Mouse (Mus musculus): ENCODE measurements around the gene Baz1a. TPM values are rescaled to one million over a fixed set of nuclear protein-coding genes. Genes with fewer than 3 reads are reported as not detected.
A peak's percentile ranks its signal among the peaks of the same experiment; 100 is the strongest.

The Baz1a gene
- polyA plus RNA-seq (2015; fragmentation: Nextera tagmentation; extraction: Ambion mirVana): 32.3 and 38.0 TPM in 2 replicates

GRCm38 (mm10) chr12:55013626-55014398 is at the start of gene Baz1a:
Baz1a (minus strand) TSS chr12:55014348.
- no peak within 1 kb of the TSS for H3K4me3 ChIP-seq (replicated peaks)
- no peak within 1 kb of the TSS for H3K4me2 ChIP-seq
- H3K27me3 ChIP-seq: no peaks in the 10 kb centered on the region
- WGBS (ENCODE audit: insufficient replicate concordance): 74% methylated on average over 6 of the region's 6 CpGs
- H3K27ac ChIP-seq: no peak within 1 kb of the TSS
- H3K9ac ChIP-seq: no peak within 1 kb of the TSS
- peaks cover 4% of the 10 kb centered on the region; the same call in 1 of the 2 replicates for H3K4me1 ChIP-seq (replicated peaks)
- DNase-seq: no peak
- H3K36me3 ChIP-seq: no peaks in the 10 kb centered on the region
- no peak for ATAC-seq (ENCODE audit: low read depth)
- H3K9me3 ChIP-seq (replicated peaks): no peaks in the 10 kb centered on the region

- ATAC-seq (ENCODE audit: low read depth): no peak
- H3K9ac ChIP-seq: no peak overlapping the region
These were observed 48.0 kb upstream of the Baz1a start for GRCm38 (mm10) chr12:55062141-55062540.

GRCm38 (mm10) chr12:55061006-55061405 is 46.9 kb upstream of the Baz1a start:
- DNase-seq (no peak), ATAC-seq (ENCODE audit: low read depth) (no peak)
- Histone ChIP-seq H3K36me3 (0 out of 2 replicates have a peak, but pooled peaks cover 7% of the 10 kb centered on the region), H3K9ac (peak overlapping the region; percentile 20; the same call in 1 of the 2 replicates), H3K27me3 (no peaks in the 10 kb centered on the region), H3K27ac (peak overlapping the region; percentile 84), H3K4me3 (replicated peaks) (no peak overlapping the region), H3K4me1 (replicated peaks) (peaks cover 58% of the 10 kb centered on the region), H3K4me2 (peak overlapping the region; percentile 23), H3K9me3 (replicated peaks) (no peaks in the 10 kb centered on the region)
- 76% methylated on average over 10 of the region's 10 CpGs for WGBS (ENCODE audit: insufficient replicate concordance)

More at GRCm38 (mm10) chr12:55062141-55062540, 48.0 kb upstream of the Baz1a start:
- Histone ChIP-seq H3K4me3 (replicated peaks) (no peak overlapping the region), H3K27me3 (no peaks in the 10 kb centered on the region), H3K4me1 (replicated peaks) (peaks cover 50% of the 10 kb centered on the region), H3K27ac (peak overlapping the region; percentile 56), H3K36me3 (0 out of 2 replicates have a peak, but pooled peaks cover 4% of the 10 kb centered on the region), H3K9me3 (replicated peaks) (no peaks in the 10 kb centered on the region), H3K4me2 (no peak overlapping the region)
- 75% methylated on average over 1 of the region's 1 CpGs for WGBS (ENCODE audit: insufficient replicate concordance)
- DNase-seq: no peak

GRCm38 (mm10) chr12:55060212-55060898 is 46.2 kb upstream of the Baz1a start:
- H3K4me2 ChIP-seq: peak overlapping the region; percentile 23
- H3K27me3 ChIP-seq: no peaks in the 10 kb centered on the region
- peaks cover 58% of the 10 kb centered on the region for H3K4me1 ChIP-seq (replicated peaks)
- ATAC-seq (ENCODE audit: low read depth) (peak; percentile 84), DNase-seq (peak; percentile 48)
- peak overlapping the region; percentile 84 for H3K27ac ChIP-seq
- WGBS (ENCODE audit: insufficient replicate concordance): 22% methylated on average over 6 of the region's 6 CpGs
- no peaks in the 10 kb centered on the region for H3K9me3 ChIP-seq (replicated peaks)
- H3K4me3 ChIP-seq (replicated peaks): no peak overlapping the region
- 0 out of 2 replicates have a peak, but pooled peaks cover 7% of the 10 kb centered on the region for H3K36me3 ChIP-seq
- peak overlapping the region; percentile 20; the same call in 1 of the 2 replicates for H3K9ac ChIP-seq

- peak overlapping the region; percentile 12; the same call in 1 of the 2 replicates for H3K9ac ChIP-seq
- H3K4me2 ChIP-seq: peak overlapping the region; percentile 23; the same call in 1 of the 2 replicates
- H3K36me3 ChIP-seq: 0 out of 2 replicates have a peak, but pooled peaks cover 7% of the 10 kb centered on the region
- no peaks in the 10 kb centered on the region for H3K27me3 ChIP-seq
- WGBS (ENCODE audit: insufficient replicate concordance): 10% methylated on average over 3 of the region's 3 CpGs
- DNase-seq: peak; percentile 56
- H3K9me3 ChIP-seq (replicated peaks): no peaks in the 10 kb centered on the region
- peak overlapping the region; percentile 84 for H3K27ac ChIP-seq
- peak; percentile 78 for ATAC-seq (ENCODE audit: low read depth)
- H3K4me3 ChIP-seq (replicated peaks): no peak overlapping the region
- H3K4me1 ChIP-seq (replicated peaks): peaks cover 64% of the 10 kb centered on the region
These were observed 45.7 kb upstream of the Baz1a start for GRCm38 (mm10) chr12:55059812-55060211.

GRCm38 (mm10) chr12:55058865-55059615 is 44.9 kb upstream of the Baz1a start:
- ATAC-seq (ENCODE audit: low read depth) (no peak), DNase-seq (no peak)
- WGBS (ENCODE audit: insufficient replicate concordance): 50% methylated on average over 6 of the region's 6 CpGs

GRCm38 (mm10) chr12:55056703-55057102 is 42.6 kb upstream of the Baz1a start:
- Histone ChIP-seq H3K27ac (peak overlapping the region; percentile 24; the same call in 1 of the 2 replicates), H3K4me1 (replicated peaks) (peaks cover 85% of the 10 kb centered on the region)
- 75% methylated on average over 2 of the region's 2 CpGs for WGBS (ENCODE audit: insufficient replicate concordance)

More at GRCm38 (mm10) chr12:55058865-55059615, 44.9 kb upstream of the Baz1a start:
- Histone ChIP-seq H3K27me3 (no peaks in the 10 kb centered on the region), H3K4me3 (replicated peaks) (no peak overlapping the region), H3K36me3 (0 out of 2 replicates have a peak, but pooled peaks cover 7% of the 10 kb centered on the region), H3K9me3 (replicated peaks) (no peaks in the 10 kb centered on the region), H3K27ac (peak overlapping the region; percentile 84), H3K4me1 (replicated peaks) (peaks cover 70% of the 10 kb centered on the region), H3K4me2 (no peak overlapping the region), H3K9ac (0 out of 2 replicates have a peak overlapping the region, but pooled peaks have one; percentile 12)

GRCm38 (mm10) chr12:55054551-55055241 is 40.5 kb upstream of the Baz1a start:
- peak; percentile 11 for DNase-seq
- Histone ChIP-seq H3K36me3 (0 out of 2 replicates have a peak, but pooled peaks cover 7% of the 10 kb centered on the region), H3K4me2 (no peak overlapping the region), H3K4me1 (replicated peaks) (peaks cover 85% of the 10 kb centered on the region), H3K27ac (peak overlapping the region; percentile 79), H3K9me3 (replicated peaks) (no peaks in the 10 kb centered on the region), H3K9ac (0 out of 2 replicates have a peak overlapping the region, but pooled peaks have one; percentile 5), H3K27me3 (no peaks in the 10 kb centered on the region), H3K4me3 (replicated peaks) (no peak overlapping the region)
- 60% methylated on average over 2 of the region's 2 CpGs for WGBS (ENCODE audit: insufficient replicate concordance)
- ATAC-seq (ENCODE audit: low read depth): no peak

More at GRCm38 (mm10) chr12:55056703-55057102, 42.6 kb upstream of the Baz1a start:
- ATAC-seq (ENCODE audit: low read depth): no peak
- H3K4me2 ChIP-seq: no peak overlapping the region
- no peaks in the 10 kb centered on the region for H3K27me3 ChIP-seq
- H3K9ac ChIP-seq: no peak overlapping the region
- H3K9me3 ChIP-seq (replicated peaks): no peaks in the 10 kb centered on the region
- 0 out of 2 replicates have a peak, but pooled peaks cover 7% of the 10 kb centered on the region for H3K36me3 ChIP-seq
- H3K4me3 ChIP-seq (replicated peaks): no peak overlapping the region
- no peak for DNase-seq

GRCm38 (mm10) chr12:55053267-55053666 is 39.1 kb upstream of the Baz1a start:
- Histone ChIP-seq H3K27me3 (no peaks in the 10 kb centered on the region), H3K4me1 (replicated peaks) (peaks cover 74% of the 10 kb centered on the region), H3K4me2 (peak overlapping the region; percentile 60; the same call in 1 of the 2 replicates), H3K4me3 (replicated peaks) (no peak overlapping the region), H3K9me3 (replicated peaks) (no peaks in the 10 kb centered on the region), H3K27ac (peak overlapping the region; percentile 98), H3K36me3 (peaks cover 12% of the 10 kb centered on the region), H3K9ac (peak overlapping the region; percentile 12; the same call in 1 of the 2 replicates)
- ATAC-seq (ENCODE audit: low read depth) (peak; percentile 65), DNase-seq (peak; percentile 68)
- 33% methylated on average over 7 of the region's 7 CpGs for WGBS (ENCODE audit: insufficient replicate concordance)

Measured in liver, embryonic 13.5 days (tissue).